Mouse (Mus musculus) MEL (cell line): ENCODE measurements around the gene Zfp366.

Experiments used
- CTCF ChIP-seq, 3 experiments: IDR thresholded peaks in 2 of 3; conservative IDR thresholded peaks in 1 of 3; 2 replicates each; pipeline ENCODE4 v1.5.1; 2011 to 2012; ENCODE audit warnings: low read length in 3 of 3, low read depth in 2 of 3, mild to moderate bottlenecking in 2 of 3, improper control_type of control experiment in 1 of 3, inconsistent platforms in 1 of 3, mixed read lengths in 1 of 3, moderate library complexity in 1 of 3; ENCODE audit not compliant: control insufficient read depth in 1 of 3, insufficient read depth in 1 of 3, poor library complexity in 1 of 3, severe bottlenecking in 1 of 3
- MEF2A ChIP-seq: IDR thresholded peaks from 2 replicates; pipeline ENCODE4 v1.6.1; 2014; ENCODE audit warnings: low read depth, mild to moderate bottlenecking, inconsistent platforms, low read length, improper control_type of control experiment; ENCODE audit not compliant: poor library complexity, insufficient replicate concordance, severe bottlenecking; ENCODE audit errors: extremely low read depth
- NRF1 ChIP-seq: IDR thresholded peaks from 2 replicates; pipeline ENCODE4 v1.6.1; 2014; ENCODE audit warnings: low read depth, mild to moderate bottlenecking, inconsistent platforms, low read length, improper control_type of control experiment, moderate library complexity; ENCODE audit not compliant: poor library complexity, insufficient read depth, severe bottlenecking

- no peak for TF ChIP-seq MEF2A
- no peak for TF ChIP-seq CTCF (IDR thresholded peaks at IDR 0.05 in 2 of 3, conservative IDR thresholded peaks at IDR 0.05 in 1 of 3; ENCODE audit: control insufficient read depth in 1 of 3, insufficient read depth in 1 of 3, low read depth in 2 of 3, low read length in 3 of 3, poor library complexity in 1 of 3, severe bottlenecking in 1 of 3)
- TF ChIP-seq NRF1, result no peak
These were observed 20.3 kb upstream of the Zfp366 start for GRCm38 (mm10) chr13:99164360-99164759.
